Comparison of ENCODE assay signal across 8 mouse cellular contexts in the genomic region with DNA sequence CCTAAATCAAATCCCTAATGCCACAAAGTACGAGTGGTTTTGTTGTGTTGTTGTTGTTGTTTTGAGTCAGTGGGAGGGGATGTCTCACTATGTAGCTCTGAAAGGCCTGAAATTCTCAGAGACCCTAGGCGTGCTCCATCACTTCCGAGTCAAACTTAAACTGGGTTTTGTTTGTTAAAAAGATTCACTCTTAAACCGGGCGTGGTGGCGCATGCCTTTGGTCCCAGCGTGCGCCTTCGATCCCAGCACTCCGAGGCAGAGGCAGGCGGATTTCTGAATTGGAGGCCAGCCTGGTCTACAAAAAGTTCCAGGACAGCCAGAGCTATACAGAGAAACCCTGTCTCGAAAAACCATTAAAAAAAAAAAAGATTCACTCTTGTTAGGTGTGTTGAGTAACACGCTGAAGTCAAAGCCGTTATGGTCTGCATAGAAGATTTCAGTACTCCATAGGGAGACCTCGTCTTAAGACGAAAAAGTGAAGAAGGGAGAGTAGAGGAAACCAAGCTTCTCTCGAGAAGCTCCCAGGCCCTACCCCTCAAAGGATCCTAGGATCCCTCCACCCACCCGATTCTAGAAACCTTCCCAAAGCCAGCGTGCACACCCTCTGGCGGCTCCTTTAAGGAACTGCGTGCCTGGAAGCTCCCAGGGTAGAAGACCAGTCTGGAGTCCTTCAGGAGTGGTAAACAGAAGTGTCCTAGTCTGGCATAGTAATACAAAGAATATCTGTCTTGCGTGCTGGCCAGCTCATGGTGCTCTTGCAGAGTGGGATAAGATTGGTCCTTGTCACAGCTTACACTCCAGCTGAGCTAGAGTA. TPM values are rescaled to one million over a fixed set of nuclear protein-coding genes. Genes with fewer than 3 reads are reported as not detected.
A peak's percentile ranks its signal among the peaks of the same experiment; 100 is the strongest.
DNase-seq lines count a peak whose midpoint lies in the region; ATAC-seq lines count a peak whose summit lies in the region.

No protein-coding gene starts in this region.

- peak overlapping the region; percentile 97 for H3K4me3 ChIP-seq in forebrain, embryonic 11.5 days (ENCODE audit: low read depth, low read length)

- intact Hi-C loops in heart, postnatal 25 days (cut with DNase I): loop anchor here (5.0 kb wide), 1 partner anchor 97 kb away; no protein-coding TSS in a partner anchor

- DNase-seq in kidney, adult 18-20 months: peak; percentile 59
- DNase-seq in kidney, adult 11 months: no peak
- DNase-seq in forebrain, embryonic 11.5 days (ENCODE audit: low spot score): peak; percentile 76
- peak; percentile 48 for DNase-seq in heart, postnatal 25 days (ENCODE audit: low spot score)
- peak; percentile 45 for DNase-seq in layer of hippocampus, adult 9-11 months
- peak; percentile 79 for DNase-seq in lung, postnatal 36 days
- DNase-seq in retina, postnatal 7 days (ENCODE audit: low read depth, low spot score): peak; percentile 52

- 39% methylated on average over 22 of the region's 22 CpGs for WGBS in forebrain, embryonic 11.5 days

- 0 out of 2 replicates have a peak, but pooled peaks have one; percentile 24 for ATAC-seq in cerebellum, adult (ENCODE audit: insufficient number of reproducible peaks, low FRiP score, low TSS enrichment)
- no peak for ATAC-seq in forebrain, embryonic 11.5 days (replicated peaks; ENCODE audit: low FRiP score)

- H3K27me3 ChIP-seq in forebrain, embryonic 11.5 days (ENCODE audit: control insufficient read depth, insufficient read depth, low read length): no peaks in the 10 kb centered on the region

- H3K36me3 ChIP-seq in forebrain, embryonic 11.5 days (ENCODE audit: control insufficient read depth, insufficient read depth, low read length): no peaks in the 10 kb centered on the region

- H3K4me1 ChIP-seq in forebrain, embryonic 11.5 days (replicated peaks; ENCODE audit: control insufficient read depth, insufficient read depth, low read length): peaks cover 21% of the 10 kb centered on the region

- peak overlapping the region; percentile 78 for H3K27ac ChIP-seq in forebrain, embryonic 11.5 days (ENCODE audit: low read depth, low read length)

- H3K4me2 ChIP-seq in forebrain, embryonic 11.5 days (ENCODE audit: low read depth, low read length, severe bottlenecking): peak overlapping the region; percentile 88

- H3K9ac ChIP-seq in forebrain, embryonic 11.5 days (ENCODE audit: low read length): peak overlapping the region; percentile 90

- no peaks in the 10 kb centered on the region for H3K9me3 ChIP-seq in forebrain, embryonic 11.5 days (ENCODE audit: control insufficient read depth, low read length)

RNA-seq across cellular contexts. Expression of gene Atp8b2, which starts 0.8 kb away (rescaled TPM):
- polyA plus RNA-seq in forebrain, embryonic 11.5 days (2014; fragmentation: Nextera tagmentation; extraction: Ambion mirVana): 14.9 and 15.4 TPM in 2 replicates
- 10 to 100 TPM; 25.0 to 32.4 TPM for total RNA-seq in heart, postnatal 25 days (2021)

RNA-seq across cellular contexts. Expression of gene Hax1, which starts 34.4 kb away (rescaled TPM):
- polyA plus RNA-seq in forebrain, embryonic 11.5 days (2014; fragmentation: Nextera tagmentation; extraction: Ambion mirVana): 168 and 174 TPM in 2 replicates
- 10 to 100 TPM; 41.8 to 46.1 TPM for total RNA-seq in heart, postnatal 25 days (2021)

RNA-seq across cellular contexts. Expression of gene Il6ra, which starts 51.1 kb away (rescaled TPM):
- 0.15 and 0.27 TPM in 2 replicates for polyA plus RNA-seq in forebrain, embryonic 11.5 days (2014; fragmentation: Nextera tagmentation; extraction: Ambion mirVana)
- total RNA-seq in heart, postnatal 25 days (2021): 1 to 10 TPM; 3.8 to 5.0 TPM
